Mouse (Mus musculus): Measurements from ENCODE around the gene Pou2f3.

Gene Pou2f3

GRCm38 (mm10) chr9:43083441-43084055 is 126.6 kb downstream of the Pou2f3 start:
- in situ Hi-C loops (cut with MboI, MseI), result no loop called here

GRCm38 (mm10) chr9:43078711-43079110 is 131.5 kb downstream of the Pou2f3 start:
- in situ Hi-C loops (cut with MboI, MseI), result no loop called here

GRCm38 (mm10) chr9:43076163-43076562 is 134.0 kb downstream of the Pou2f3 start:
- in situ Hi-C loops (cut with MboI, MseI), result no loop called here

GRCm38 (mm10) chr9:43074611-43075010 is 135.6 kb downstream of the Pou2f3 start:
- in situ Hi-C loops (cut with MboI, MseI), result no loop called here

Data from regulatory T cell (primary cell).